Mouse (Mus musculus) midbrain, embryonic 10.5 days (tissue): Measurements from ENCODE around the gene Dysf. TPM values are rescaled to one million over a fixed set of nuclear protein-coding genes. Genes with fewer than 3 reads are reported as not detected.

Experiments
- DNase-seq: peaks from one replicate; pipeline ENCODE4 v3.0.0-alpha.2; 2017; ENCODE audit warnings: low spot score
- H3K27ac ChIP-seq: fragments of 300-500 bp; sonication (generic); replicated peaks from 2 replicates; pipeline ENCODE4 v1.5.1; 2016; ENCODE audit warnings: mild to moderate bottlenecking
- H3K27me3 ChIP-seq: fragments of 300-500 bp; sonication (generic); 2 replicates; pipeline ENCODE4 v1.6.1; 2016; ENCODE audit warnings: low read depth, mild to moderate bottlenecking; ENCODE audit not compliant: poor library complexity, severe bottlenecking
- H3K36me3 ChIP-seq: fragments of 300-500 bp; sonication (generic); 2 replicates; pipeline ENCODE4 v1.6.1; 2016; ENCODE audit warnings: mild to moderate bottlenecking, moderate library complexity
- H3K4me1 ChIP-seq: fragments of 300-500 bp; sonication (generic); 2 replicates; pipeline ENCODE4 v1.6.1; 2016
- H3K4me3 ChIP-seq: fragments of 300-500 bp; sonication (generic); 2 replicates; pipeline ENCODE4 v1.5.1; 2016; ENCODE audit warnings: mild to moderate bottlenecking, moderate library complexity
- H3K9me3 ChIP-seq: fragments of 300-500 bp; sonication (generic); replicated peaks from 2 replicates; pipeline ENCODE4 v1.6.1; 2016; ENCODE audit warnings: mild to moderate bottlenecking
- WGBS: fragments of 180-500 bp; shearing (Covaris S2); methylation state at CpG from one replicate; pipeline ENCODE4 v1.1.7; 2016; 5-methylcytosine and 5-hydroxymethylcytosine counted together
- polyA plus RNA-seq: library from polyadenylated mRNA; unstranded; fragments of >200 nt; fragmentation: Nextera tagmentation; extraction: Ambion mirVana; gene quantifications from 2 replicates; pipeline ENCODE4 v1.2.1, GENCODE M21; 2016

The Dysf gene
- polyA plus RNA-seq, 1 experiment from 2014 or later, result 2.4 TPM

- DNase-seq, result peak; percentile 81
- no peaks in the 10 kb centered on the region for H3K9me3 ChIP-seq
- H3K4me3 ChIP-seq, result no peak overlapping the region
- H3K27ac ChIP-seq, result no peak overlapping the region
- H3K4me1 ChIP-seq, result peaks cover 4% of the 10 kb centered on the region
- no peaks in the 10 kb centered on the region for H3K36me3 ChIP-seq
- no peaks in the 10 kb centered on the region for H3K27me3 ChIP-seq
- 25% methylated on average over 7 of the region's 7 CpGs for WGBS
These were observed 86.6 kb downstream of the Dysf start for GRCm38 (mm10) chr6:84094998-84095397.

- Histone ChIP-seq H3K27me3 (peaks cover 6% of the 10 kb centered on the region; the same call in 1 of the 2 replicates), H3K4me1 (peaks cover 4% of the 10 kb centered on the region), H3K9me3 (no peaks in the 10 kb centered on the region), H3K4me3 (no peak overlapping the region), H3K27ac (peak overlapping the region; percentile 33; the same call in 1 of the 2 replicates), H3K36me3 (no peaks in the 10 kb centered on the region)
- 12% methylated on average over 7 of the region's 7 CpGs for WGBS
- peak; percentile 52 for DNase-seq
These were observed 87.5 kb downstream of the Dysf start for GRCm38 (mm10) chr6:84095882-84096281.

GRCm38 (mm10) chr6:84102002-84102401 is 93.6 kb downstream of the Dysf start:
- whole genome bisulfite sequencing, result 73% methylated on average over 15 of the region's 15 CpGs
- H3K4me3 ChIP-seq, result no peak overlapping the region
- no peak overlapping the region for H3K27ac ChIP-seq
- no peak for DNase-seq
- H3K4me1 ChIP-seq, result peaks cover 29% of the 10 kb centered on the region
- no peaks in the 10 kb centered on the region for H3K9me3 ChIP-seq
- peaks cover 61% of the 10 kb centered on the region for H3K27me3 ChIP-seq
- no peaks in the 10 kb centered on the region for H3K36me3 ChIP-seq

DNA sequence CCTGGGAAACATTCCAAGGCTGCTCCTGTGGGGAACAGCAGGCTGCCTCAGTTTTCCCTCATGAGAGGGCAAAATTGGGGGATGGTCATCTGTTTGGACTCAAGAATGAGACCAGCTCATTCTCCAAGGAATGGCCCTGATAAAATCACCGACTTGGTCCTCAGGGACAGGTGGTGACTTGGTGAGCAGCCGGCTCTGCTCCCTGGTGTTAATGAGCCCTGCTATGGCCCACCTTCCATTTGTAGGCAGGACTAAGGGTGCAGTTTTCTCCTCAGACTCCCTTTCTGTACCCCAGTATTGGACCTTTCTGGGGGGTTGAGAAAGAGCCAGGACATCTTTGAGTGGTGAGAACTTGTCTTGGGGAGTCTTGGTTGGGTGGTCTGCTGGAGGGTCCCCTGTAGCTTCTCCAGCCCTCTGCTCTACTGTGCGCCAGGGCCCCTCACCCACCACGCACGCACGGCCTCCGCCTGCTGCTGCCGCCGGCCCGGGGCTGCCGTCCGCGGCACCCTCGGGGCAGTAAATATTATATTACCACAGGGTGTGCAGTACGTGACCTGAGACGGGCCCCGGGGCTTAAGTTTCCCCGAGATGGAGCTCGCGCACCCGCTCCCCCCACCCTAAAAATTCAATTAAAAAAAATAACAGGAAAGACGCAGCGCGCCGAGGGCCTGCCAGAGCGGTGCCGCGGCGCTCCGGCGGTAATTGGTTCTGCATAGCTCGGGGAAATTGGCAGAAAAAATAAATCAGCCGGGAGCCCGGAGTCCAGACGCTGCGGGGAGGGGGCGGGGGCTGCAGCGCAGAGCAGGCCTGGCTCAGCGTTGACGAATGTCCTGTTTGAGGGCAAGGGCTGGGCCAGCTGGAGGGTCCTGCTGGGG is 97.0 kb downstream of the Dysf start:
- WGBS, result 1% methylated on average over 40 of the region's 40 CpGs
- H3K27ac ChIP-seq, result peak overlapping the region; percentile 74
- no peaks in the 10 kb centered on the region for H3K36me3 ChIP-seq
- no peaks in the 10 kb centered on the region for H3K9me3 ChIP-seq
- peak overlapping the region; percentile 61 for H3K4me3 ChIP-seq
- H3K4me1 ChIP-seq, result peaks cover 34% of the 10 kb centered on the region
- H3K27me3 ChIP-seq, result peaks cover 72% of the 10 kb centered on the region
- DNase-seq, result peak; percentile 67

- peaks cover 65% of the 10 kb centered on the region for H3K27me3 ChIP-seq
- H3K4me3 ChIP-seq, result peak overlapping the region; percentile 61
- peak overlapping the region; percentile 74 for H3K27ac ChIP-seq
- H3K9me3 ChIP-seq, result no peaks in the 10 kb centered on the region
- H3K4me1 ChIP-seq, result peaks cover 34% of the 10 kb centered on the region
- no peaks in the 10 kb centered on the region for H3K36me3 ChIP-seq
- WGBS, result 11% methylated on average over 12 of the region's 12 CpGs
- no peak for DNase-seq
These were observed 97.7 kb downstream of the Dysf start for GRCm38 (mm10) chr6:84106082-84106481.

GRCm38 (mm10) chr6:84110377-84110776 is 102.0 kb downstream of the Dysf start:
- DNase-seq, result no peak
- no peaks in the 10 kb centered on the region for H3K36me3 ChIP-seq
- peaks cover 27% of the 10 kb centered on the region for H3K27me3 ChIP-seq
- no peak overlapping the region for H3K27ac ChIP-seq
- H3K4me3 ChIP-seq, result no peak overlapping the region
- H3K4me1 ChIP-seq, result peaks cover 21% of the 10 kb centered on the region
- 80% methylated on average over 6 of the region's 6 CpGs for WGBS
- H3K9me3 ChIP-seq, result no peaks in the 10 kb centered on the region

- WGBS, result 93% methylated on average over 11 of the region's 11 CpGs
- no peaks in the 10 kb centered on the region for H3K36me3 ChIP-seq
- H3K27me3 ChIP-seq, result peaks cover 20% of the 10 kb centered on the region
- no peak overlapping the region for H3K27ac ChIP-seq
- H3K4me1 ChIP-seq, result peaks cover 14% of the 10 kb centered on the region
- H3K4me3 ChIP-seq, result no peak overlapping the region
- no peak for DNase-seq
- no peaks in the 10 kb centered on the region for H3K9me3 ChIP-seq
These were observed 102.7 kb downstream of the Dysf start for GRCm38 (mm10) chr6:84111106-84111505.

GRCm38 (mm10) chr6:84119731-84120530 is 111.5 kb downstream of the Dysf start:
- Histone ChIP-seq H3K4me1 (peaks cover 3% of the 10 kb centered on the region; the same call in 1 of the 2 replicates), H3K9me3 (no peaks in the 10 kb centered on the region), H3K27me3 (no peaks in the 10 kb centered on the region), H3K27ac (no peak overlapping the region), H3K4me3 (no peak overlapping the region), H3K36me3 (no peaks in the 10 kb centered on the region)
- DNase-seq, result no peak
- 75% methylated on average over 24 of the region's 24 CpGs for WGBS

DNA sequence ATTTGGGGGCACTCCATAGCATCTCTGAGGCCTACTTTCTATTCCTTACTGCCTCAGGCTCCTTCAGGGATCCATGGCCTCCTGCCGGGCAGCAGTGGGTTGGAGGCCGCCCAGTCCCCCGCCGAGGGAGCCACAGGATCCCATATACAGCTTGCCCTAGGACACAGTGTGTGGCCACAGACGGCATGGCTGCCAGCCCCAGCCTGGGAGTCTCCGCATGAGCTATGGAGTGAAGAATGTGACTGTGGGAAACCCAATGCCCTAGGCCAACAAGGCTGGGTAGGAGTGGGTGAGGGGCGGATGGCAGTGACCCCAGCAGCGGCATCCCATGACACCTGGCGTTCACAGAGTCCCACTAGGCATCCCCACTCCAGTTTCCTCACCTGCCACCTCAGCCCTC is 116.2 kb downstream of the Dysf start:
- no peaks in the 10 kb centered on the region for H3K36me3 ChIP-seq
- no peaks in the 10 kb centered on the region for H3K9me3 ChIP-seq
- H3K27ac ChIP-seq, result no peak overlapping the region
- H3K4me1 ChIP-seq, result peaks cover 3% of the 10 kb centered on the region; the same call in 1 of the 2 replicates
- H3K4me3 ChIP-seq, result no peak overlapping the region
- WGBS, result 89% methylated on average over 9 of the region's 9 CpGs
- no peaks in the 10 kb centered on the region for H3K27me3 ChIP-seq
- no peak for DNase-seq

GRCm38 (mm10) chr6:84125101-84125500 is 116.7 kb downstream of the Dysf start:
- no peaks in the 10 kb centered on the region for H3K36me3 ChIP-seq
- WGBS, result 84% methylated on average over 4 of the region's 4 CpGs
- no peak overlapping the region for H3K27ac ChIP-seq
- no peak overlapping the region for H3K4me3 ChIP-seq
- peaks cover 2% of the 10 kb centered on the region; the same call in 1 of the 2 replicates for H3K4me1 ChIP-seq
- DNase-seq, result no peak
- no peaks in the 10 kb centered on the region for H3K27me3 ChIP-seq
- no peaks in the 10 kb centered on the region for H3K9me3 ChIP-seq

GRCm38 (mm10) chr6:84128229-84128628 is 119.8 kb downstream of the Dysf start:
- WGBS, result 91% methylated on average over 2 of the region's 2 CpGs
- Histone ChIP-seq H3K9me3 (no peaks in the 10 kb centered on the region), H3K27ac (no peak overlapping the region), H3K27me3 (no peaks in the 10 kb centered on the region), H3K4me1 (no peaks in the 10 kb centered on the region), H3K36me3 (no peaks in the 10 kb centered on the region), H3K4me3 (no peak overlapping the region)
- no peak for DNase-seq

GRCm38 (mm10) chr6:84130867-84131266 is 122.5 kb downstream of the Dysf start:
- WGBS, result 91% methylated on average over 4 of the region's 4 CpGs

DNA sequence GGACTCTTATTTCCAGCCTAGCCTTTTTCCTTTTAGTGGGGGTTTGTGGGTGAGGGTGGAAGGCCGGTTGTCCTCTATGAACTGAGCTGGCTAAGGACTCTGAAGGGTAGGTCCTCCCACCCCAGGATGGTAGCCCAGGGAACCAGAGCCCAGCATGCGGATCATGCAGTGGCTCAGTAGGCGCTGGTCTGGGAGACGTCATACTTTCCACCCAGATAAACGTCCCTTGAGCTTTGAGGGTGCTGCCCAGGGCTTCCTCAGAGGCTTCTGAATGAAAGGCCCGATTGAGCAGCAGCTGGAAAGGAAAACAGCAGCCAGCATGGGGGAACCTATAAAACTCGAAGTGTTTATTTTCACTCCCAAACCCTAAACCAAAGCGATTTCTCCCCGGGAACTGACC is 123.1 kb downstream of the Dysf start:
- Histone ChIP-seq H3K4me1 (peaks cover 11% of the 10 kb centered on the region), H3K9me3 (no peaks in the 10 kb centered on the region), H3K36me3 (no peaks in the 10 kb centered on the region), H3K4me3 (no peak overlapping the region), H3K27ac (no peak overlapping the region), H3K27me3 (no peaks in the 10 kb centered on the region)
- WGBS, result 75% methylated on average over 9 of the region's 9 CpGs
- no peak for DNase-seq

More at GRCm38 (mm10) chr6:84130867-84131266, 122.5 kb downstream of the Dysf start:
- Histone ChIP-seq H3K4me3 (no peak overlapping the region), H3K4me1 (peaks cover 11% of the 10 kb centered on the region), H3K36me3 (no peaks in the 10 kb centered on the region), H3K27ac (no peak overlapping the region), H3K9me3 (no peaks in the 10 kb centered on the region), H3K27me3 (no peaks in the 10 kb centered on the region)
- no peak for DNase-seq
